Mouse (Mus musculus) olfactory bulb, adult 2 months (tissue): ENCODE data around the gene Cacna1c.

Experiments used
- CTCF ChIP-seq: fragments of 200-500 bp; IDR thresholded peaks from 2 replicates; pipeline ENCODE4 v1.5.1; 2012; ENCODE audit warnings: low read depth, mild to moderate bottlenecking, low read length, moderate library complexity; ENCODE audit not compliant: insufficient read depth
- POLR2A ChIP-seq: fragments of 200-500 bp; IDR thresholded peaks from 2 replicates; pipeline ENCODE4 v1.6.1; 2012; ENCODE audit warnings: mild to moderate bottlenecking, low read depth, low read length, moderate library complexity; ENCODE audit not compliant: insufficient read depth

DNA sequence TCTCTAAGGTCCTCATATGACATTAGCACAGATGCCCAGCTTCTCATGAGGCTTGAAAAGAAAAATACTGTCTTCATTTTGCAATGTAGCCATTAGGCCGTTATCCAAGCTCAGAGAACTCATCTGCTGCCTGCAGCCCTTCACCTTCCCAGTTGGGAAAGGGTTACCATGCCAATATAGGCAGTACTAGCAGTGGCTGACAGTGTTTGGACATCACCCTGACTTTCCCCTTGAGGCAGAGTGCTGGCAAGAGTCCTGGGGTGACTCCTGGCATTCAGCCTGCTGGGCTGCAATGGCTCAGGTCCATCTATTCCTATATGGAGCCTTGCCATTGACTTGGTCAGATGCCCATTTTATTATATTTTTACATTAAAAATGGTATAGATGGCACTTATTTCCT is 476.7 kb downstream of the Cacna1c start:
- no peak for TF ChIP-seq POLR2A
- TF ChIP-seq CTCF: no peak
